Mouse (Mus musculus) heart, postnatal 10 days (tissue): ENCODE data around the gene Cabp2. TPM values are rescaled to one million over a fixed set of nuclear protein-coding genes. Genes with fewer than 3 reads are reported as not detected.
"Not testable (repeated sequence)": the region's sequence is repeated elsewhere in the genome, so short reads cannot be mapped to it uniquely, and the experiment has no call there.

ENCODE experiments used
- DNase-seq, 2 experiments: peaks; one replicate each; pipeline ENCODE4 v3.0.0; 2021
- intact Hi-C: fragments of 180-260 bp; cut with DNase I; formaldehyde crosslinking; loops from one replicate; pipeline ENCODE4 v1.15.1; 2025
- total RNA-seq, 2 experiments: library from RNA; stranded (reverse); gene quantifications; 2 replicates each; pipeline ENCODE4 v1.2.3; 2021

Cabp2 gene
- total RNA-seq, 2 experiments from 2014 or later: not detected

- intact Hi-C loops: no loop called here
- DNase-seq: no peak
Observed at GRCm38 (mm10) chr19:4055216-4055946, 26.0 kb upstream of the Cabp2 start.

- DNase-seq: no peak
- intact Hi-C loops: no loop called here
Observed at GRCm38 (mm10) chr19:4055947-4056693, 25.3 kb upstream of the Cabp2 start.

GRCm38 (mm10) chr19:4056727-4057126, 24.7 kb upstream of the Cabp2 start:
- intact Hi-C loops: no loop called here

GRCm38 (mm10) chr19:4057389-4057788, 24.0 kb upstream of the Cabp2 start:
- intact Hi-C loops: no loop called here

More at GRCm38 (mm10) chr19:4056727-4057126, 24.7 kb upstream of the Cabp2 start:
- peak; percentile 15 to 32 for DNase-seq

GRCm38 (mm10) chr19:4057962-4058361, 23.4 kb upstream of the Cabp2 start:
- DNase-seq: no peak
- intact Hi-C loops: no loop called here

More at GRCm38 (mm10) chr19:4057389-4057788, 24.0 kb upstream of the Cabp2 start:
- no peak for DNase-seq

GRCm38 (mm10) chr19:4058581-4058980, 22.8 kb upstream of the Cabp2 start:
- intact Hi-C loops: no loop called here
- DNase-seq: no peak

- intact Hi-C loops: no loop called here
- DNase-seq: no peak
Observed at GRCm38 (mm10) chr19:4059069-4059740, 22.2 kb upstream of the Cabp2 start, which contains the start of gene Gstp3. Gene Gstp3 (minus strand): TSS chr19:4059569.

GRCm38 (mm10) chr19:4060044-4060898, 21.1 kb upstream of the Cabp2 start:
- DNase-seq, intact Hi-C loops: not testable (repeated sequence)

GRCm38 (mm10) chr19:4060899-4061465, 20.4 kb upstream of the Cabp2 start:
- no peak for DNase-seq
- intact Hi-C loops: no loop called here

GRCm38 (mm10) chr19:4063357-4063756, 18.0 kb upstream of the Cabp2 start:
- intact Hi-C loops, DNase-seq: not testable (repeated sequence)

GRCm38 (mm10) chr19:4064501-4064900, 16.9 kb upstream of the Cabp2 start:
- peak in 1 of 2 experiments; percentile 18 for DNase-seq
- intact Hi-C loops: not testable (repeated sequence)

- DNase-seq: no peak
- intact Hi-C loops: no loop called here
Observed at GRCm38 (mm10) chr19:4066280-4066679, 15.1 kb upstream of the Cabp2 start.

GRCm38 (mm10) chr19:4066877-4067276, 14.5 kb upstream of the Cabp2 start:
- intact Hi-C loops: no loop called here
- no peak for DNase-seq

- DNase-seq, intact Hi-C loops: not testable (repeated sequence)
Observed at GRCm38 (mm10) chr19:4068242-4068641, 13.1 kb upstream of the Cabp2 start.

GRCm38 (mm10) chr19:4068717-4069410, 12.5 kb upstream of the Cabp2 start:
- intact Hi-C loops: no loop called here
- DNase-seq: no peak

- no peak for DNase-seq
- intact Hi-C loops: no loop called here
Observed at GRCm38 (mm10) chr19:4070311-4070710, 11.1 kb upstream of the Cabp2 start.

GRCm38 (mm10) chr19:4070756-4071155, 10.6 kb upstream of the Cabp2 start:
- no peak for DNase-seq
- intact Hi-C loops: no loop called here

GRCm38 (mm10) chr19:4071406-4071805, 10.0 kb upstream of the Cabp2 start:
- intact Hi-C loops: no loop called here
- DNase-seq: no peak

GRCm38 (mm10) chr19:4072706-4073424, 8.5 kb upstream of the Cabp2 start:
- no peak for DNase-seq
- intact Hi-C loops: no loop called here
